Comparison of ENCODE assay signal across 15 mouse cellular contexts in the genomic region with DNA sequence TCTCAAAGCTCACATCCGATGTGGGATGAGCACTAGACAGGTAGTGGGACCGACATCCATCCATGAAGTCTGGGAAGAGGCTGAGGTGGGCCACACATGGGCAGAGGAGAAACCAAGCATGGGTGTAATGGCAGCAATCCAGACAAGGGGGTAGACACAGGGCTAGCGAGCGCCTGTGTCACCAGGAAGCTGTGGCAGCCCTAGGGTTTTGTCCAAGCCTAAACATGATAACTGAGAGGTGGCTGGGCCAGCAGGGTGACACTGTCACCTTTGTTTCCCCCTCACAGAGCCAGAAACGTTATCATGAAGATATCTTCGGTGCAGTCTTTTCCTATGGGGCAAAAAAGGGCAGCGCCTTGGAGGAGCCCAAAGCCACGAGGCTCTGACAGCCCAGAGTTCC. TPM values are rescaled to one million over a fixed set of nuclear protein-coding genes. Genes with fewer than 3 reads are reported as not detected.
A peak's percentile ranks its signal among the peaks of the same experiment; 100 is the strongest.
DNase-seq lines count a peak whose midpoint lies in the region; ATAC-seq and TF ChIP-seq lines count a peak whose summit lies in the region.
"Had no signal": no experiment of that assay in that cellular context is flagged by ENCODE, and none has a peak within 500 bp of the region (broad histone marks: within the 10 kb centered on the region; RNA-seq: fewer than 3 reads in every experiment).

No protein-coding gene starts in this region.

- no peaks in the 10 kb centered on the region for H3K4me1 ChIP-seq in midbrain, embryonic 11.5 days (ENCODE audit: control insufficient read depth, insufficient read depth, low read length)
- H3K4me1 ChIP-seq in midbrain, postnatal 0 days (ENCODE audit: insufficient read depth, low read length) = no peaks in the 10 kb centered on the region

- peak; percentile 74 for DNase-seq in heart, adult 11 months
- DNase-seq in heart, adult 8-10 months (ENCODE audit: low spot score) = no peak
- peak; percentile 51 for DNase-seq in midbrain, embryonic 11.5 days (ENCODE audit: low spot score, missing footprints)
- no peak for DNase-seq in midbrain, postnatal 0 days (ENCODE audit: low spot score)
- DNase-seq: adrenal gland, adult 2 months; adrenal gland, adult 8-10 months; cerebellum, adult 11 months; cerebellum, adult 11-12 months; cerebellum, adult 18-20 months had no signal

- no peak overlapping the region for H3K27ac ChIP-seq in midbrain, embryonic 11.5 days (ENCODE audit: low read depth, low read length)
- no peak overlapping the region for H3K27ac ChIP-seq in midbrain, postnatal 0 days (ENCODE audit: low read depth, low read length)

- no peaks in the 10 kb centered on the region for H3K9me3 ChIP-seq in midbrain, embryonic 11.5 days (ENCODE audit: control insufficient read depth, low read length)
- no peaks in the 10 kb centered on the region for H3K9me3 ChIP-seq in midbrain, postnatal 0 days (ENCODE audit: low read length)
- H3K9me3 ChIP-seq: G1E had no signal

- H3K4me2 ChIP-seq in midbrain, embryonic 11.5 days = no peak overlapping the region
- H3K4me2 ChIP-seq in midbrain, postnatal 0 days (ENCODE audit: low read depth, low read length, poor library complexity, severe bottlenecking) = no peak overlapping the region

- ATAC-seq in midbrain, embryonic 11.5 days (ENCODE audit: low FRiP score) = no peak
- ATAC-seq in midbrain, postnatal 0 days (ENCODE audit: low FRiP score) = no peak
- ATAC-seq: activated CD4-positive, CD25-positive, alpha-beta regulatory T cell, adult 4 months; CD4-positive, CD25-positive, alpha-beta regulatory T cell, adult 4 months; Patski had no signal

- WGBS in midbrain, embryonic 11.5 days = 71% methylated on average over 8 of the region's 8 CpGs
- WGBS in midbrain, postnatal 0 days = 77% methylated on average over 8 of the region's 8 CpGs

- H3K27me3 ChIP-seq in midbrain, embryonic 11.5 days (ENCODE audit: control insufficient read depth, insufficient read depth, low read length) = no peaks in the 10 kb centered on the region
- no peaks in the 10 kb centered on the region for H3K27me3 ChIP-seq in midbrain, postnatal 0 days (ENCODE audit: insufficient read depth, low read length)
- H3K27me3 ChIP-seq: CH12.LX, Patski had no signal

- no peaks in the 10 kb centered on the region for H3K36me3 ChIP-seq in midbrain, embryonic 11.5 days (ENCODE audit: control insufficient read depth, insufficient read depth, low read length)
- no peaks in the 10 kb centered on the region for H3K36me3 ChIP-seq in midbrain, postnatal 0 days (ENCODE audit: insufficient read depth, low read length)

- no peak for TF ChIP-seq CTCF in midbrain, postnatal 0 days (IDR thresholded peaks at IDR 0.05)

- no peak overlapping the region for H3K4me3 ChIP-seq in midbrain, embryonic 11.5 days (ENCODE audit: low read depth, low read length)
- H3K4me3 ChIP-seq in midbrain, postnatal 0 days (ENCODE audit: low read depth, low read length) = no peak overlapping the region

- H3K9ac ChIP-seq in midbrain, embryonic 11.5 days (ENCODE audit: low read length) = no peak overlapping the region
- H3K9ac ChIP-seq in midbrain, postnatal 0 days (replicated peaks; ENCODE audit: low read length, poor library complexity, severe bottlenecking) = no peak overlapping the region

RNA-seq across cellular contexts. Expression of a gene that starts 25.4 kb away (rescaled TPM):
- total RNA-seq in heart, adult 8-10 months (2022) = 10 to 100 TPM; 15.9 to 19.3 (median 17.1) TPM
- polyA plus RNA-seq in midbrain, embryonic 11.5 days (2014; fragmentation: Nextera tagmentation; extraction: Ambion mirVana) = 5.4 and 6.7 TPM in 2 replicates
- 15.7 and 16.0 TPM in 2 replicates for total RNA-seq in midbrain, postnatal 0 days (2014; rRNA removed)
- 16.5 and 19.9 TPM in 2 replicates for polyA plus RNA-seq in midbrain, postnatal 0 days (2015; fragmentation: Nextera tagmentation; extraction: Ambion mirVana)

RNA-seq across cellular contexts. Expression of a gene that starts 38.8 kb away (rescaled TPM):
- 1 to 10 TPM; 4.1 to 6.9 (median 4.3) TPM for total RNA-seq in heart, adult 8-10 months (2022)
- 0.64 and 0.69 TPM in 2 replicates for polyA plus RNA-seq in midbrain, embryonic 11.5 days (2014; fragmentation: Nextera tagmentation; extraction: Ambion mirVana)
- total RNA-seq in midbrain, postnatal 0 days (2014; rRNA removed) = 0.22 and 1.3 TPM in 2 replicates
- 0.38 TPM in 2 replicates for polyA plus RNA-seq in midbrain, postnatal 0 days (2015; fragmentation: Nextera tagmentation; extraction: Ambion mirVana)
- total RNA-seq: G1E, MEL had no signal
- polyA plus RNA-seq: activated CD4-positive, CD25-positive, alpha-beta regulatory T cell, adult 4 months; CD4-positive, CD25-positive, alpha-beta regulatory T cell, adult 4 months; G1E had no signal

Comparison
In these comparisons a context has a peak if more than half of its experiments do, and no peak if none do; other contexts are left out.
1. DNase-seq: peak in heart, adult 11 months (single experiment) and midbrain, embryonic 11.5 days (single experiment); none in heart, adult 8-10 months (single experiment) and midbrain, postnatal 0 days (single experiment).